Mouse (Mus musculus) layer of hippocampus, adult 9-10 months (tissue): ENCODE data around the gene Sec16a.
"Not testable (repeated sequence)": the region's sequence is repeated elsewhere in the genome, so short reads cannot be mapped to it uniquely, and the experiment has no call there.

Experiments
- DNase-seq: peaks from one replicate; pipeline ENCODE4 v3.0.0; 2022; ENCODE audit warnings: low spot score

The Sec16a gene

GRCm38 (mm10) chr2:26389154-26389690 is 55.8 kb downstream of the Sec16a start, which contains the start of the genes Entr1 and Pmpca:
Entr1 (minus strand) TSS chr2:26389316.
Pmpca (plus strand) TSS chr2:26389339.
- DNase-seq: no peak

- no peak for DNase-seq
Measured at GRCm38 (mm10) chr2:26388682-26389153, 56.3 kb downstream of the Sec16a start.

- DNase-seq: no peak
Measured at GRCm38 (mm10) chr2:26387713-26388112, 57.3 kb downstream of the Sec16a start.

DNA sequence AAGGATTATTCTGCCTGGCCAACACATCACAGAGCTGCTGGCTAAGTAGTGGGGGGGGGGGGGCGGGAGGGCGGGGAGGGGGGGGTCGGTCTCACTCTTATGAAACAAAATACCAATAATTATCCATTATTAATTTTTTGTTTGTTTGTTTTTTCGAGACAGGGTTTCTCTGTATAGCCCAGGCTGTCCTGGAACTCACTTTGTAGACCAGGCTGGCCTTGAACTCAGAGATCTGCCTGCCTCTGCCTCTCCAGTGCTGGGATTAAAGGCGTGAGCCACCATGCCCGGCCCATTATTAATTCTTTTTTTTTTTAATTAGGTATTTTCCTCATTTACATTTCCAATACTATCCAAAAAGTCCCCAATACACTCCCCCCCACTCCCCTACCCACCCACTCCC is 64.1 kb downstream of the Sec16a start:
- not testable (repeated sequence) for DNase-seq

DNA sequence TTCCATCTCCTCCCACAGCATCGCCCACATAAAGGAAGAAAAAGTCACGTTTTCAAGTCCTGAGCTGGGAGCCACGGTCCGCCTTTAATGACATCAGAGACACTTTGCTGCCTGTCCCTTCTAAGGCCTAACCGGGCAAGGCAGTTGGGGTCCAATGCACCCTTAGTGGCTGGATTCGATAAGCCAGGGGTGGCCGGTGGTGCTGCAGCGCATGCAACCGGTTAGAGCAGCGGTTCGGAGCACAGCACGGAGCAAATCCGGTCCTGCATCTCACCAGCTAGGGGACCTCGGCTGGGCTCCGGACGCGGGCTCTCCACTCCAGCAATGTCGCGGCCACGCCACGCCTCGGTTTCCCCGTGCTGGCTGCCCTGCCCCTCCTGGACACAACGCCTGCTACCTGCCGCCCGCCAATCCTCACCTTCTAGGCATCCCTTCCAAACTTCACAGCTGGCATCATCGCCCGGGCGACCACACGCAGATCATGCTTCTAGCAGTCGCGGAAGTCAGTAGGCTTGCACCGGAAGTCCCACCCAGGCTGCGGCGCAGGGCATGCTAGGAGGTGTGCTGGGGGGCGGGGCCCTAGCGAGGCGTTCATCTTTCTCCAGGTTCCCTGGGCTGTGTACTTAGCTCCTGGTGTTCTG is 64.8 kb downstream of the Sec16a start, which contains the start of gene Snapc4:
TSS of gene Snapc4 (minus strand) at position 523 of the 641 bp plus-strand sequence.
- no peak for DNase-seq

DNA sequence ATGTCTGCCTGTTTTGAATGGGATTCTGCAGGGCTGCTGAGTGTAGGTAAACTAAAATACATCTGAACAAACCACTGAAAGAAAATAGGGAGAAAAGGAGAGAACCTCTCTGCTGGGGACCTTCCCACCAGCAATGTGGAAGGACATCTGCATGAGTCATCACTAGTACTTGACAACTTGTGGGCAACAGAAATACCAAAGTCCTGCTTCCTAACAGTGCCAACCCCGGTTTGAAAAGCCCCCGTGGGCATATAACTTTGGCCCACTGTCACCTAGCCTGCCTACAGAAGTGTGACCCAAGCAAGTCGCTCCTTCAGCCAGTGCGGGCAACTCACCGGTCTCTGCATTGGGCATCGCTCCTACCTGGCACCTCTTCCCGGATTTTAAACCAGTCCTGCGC is 72.6 kb downstream of the Sec16a start:
- no peak for DNase-seq

DNA sequence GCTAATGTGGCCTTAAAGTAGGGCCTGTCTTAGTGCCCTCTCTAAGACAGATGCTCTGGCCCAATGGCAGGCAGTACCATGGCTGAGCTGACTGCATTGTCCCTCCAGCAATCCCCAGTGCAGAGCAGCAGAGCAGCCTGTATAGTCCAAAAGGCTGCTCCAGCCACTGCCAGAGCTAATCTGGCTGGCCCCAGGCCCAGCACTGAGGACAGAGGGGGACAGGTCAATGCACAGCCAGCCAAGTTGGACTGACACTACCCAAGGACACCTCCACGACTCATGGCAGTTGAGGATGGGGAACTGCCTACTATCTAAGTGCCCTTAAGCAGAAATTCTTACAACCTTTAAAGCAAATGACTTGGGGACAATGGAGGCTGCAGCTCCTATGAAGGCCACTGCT is 76.4 kb downstream of the Sec16a start:
- DNase-seq: no peak

DNA sequence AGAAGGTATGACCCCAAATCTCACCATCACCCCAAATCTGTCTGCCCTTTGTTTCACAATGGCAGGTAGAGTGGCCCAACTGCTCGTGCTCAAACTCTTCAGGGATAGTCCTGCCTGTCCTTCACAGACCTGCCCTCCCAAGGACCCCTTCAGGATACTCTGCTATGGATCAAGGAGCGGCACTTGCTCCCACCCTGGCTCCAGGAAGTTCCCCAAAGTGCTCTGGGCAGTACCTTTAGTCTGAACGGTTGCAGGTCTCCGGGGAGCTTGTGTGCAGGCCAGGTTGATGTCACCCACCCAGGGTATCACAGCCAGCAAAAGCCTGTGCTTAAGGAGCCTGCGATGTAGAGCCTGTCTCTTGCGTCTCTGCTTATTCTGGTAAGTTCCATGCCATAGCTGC is 77.1 kb downstream of the Sec16a start:
- DNase-seq: no peak

DNA sequence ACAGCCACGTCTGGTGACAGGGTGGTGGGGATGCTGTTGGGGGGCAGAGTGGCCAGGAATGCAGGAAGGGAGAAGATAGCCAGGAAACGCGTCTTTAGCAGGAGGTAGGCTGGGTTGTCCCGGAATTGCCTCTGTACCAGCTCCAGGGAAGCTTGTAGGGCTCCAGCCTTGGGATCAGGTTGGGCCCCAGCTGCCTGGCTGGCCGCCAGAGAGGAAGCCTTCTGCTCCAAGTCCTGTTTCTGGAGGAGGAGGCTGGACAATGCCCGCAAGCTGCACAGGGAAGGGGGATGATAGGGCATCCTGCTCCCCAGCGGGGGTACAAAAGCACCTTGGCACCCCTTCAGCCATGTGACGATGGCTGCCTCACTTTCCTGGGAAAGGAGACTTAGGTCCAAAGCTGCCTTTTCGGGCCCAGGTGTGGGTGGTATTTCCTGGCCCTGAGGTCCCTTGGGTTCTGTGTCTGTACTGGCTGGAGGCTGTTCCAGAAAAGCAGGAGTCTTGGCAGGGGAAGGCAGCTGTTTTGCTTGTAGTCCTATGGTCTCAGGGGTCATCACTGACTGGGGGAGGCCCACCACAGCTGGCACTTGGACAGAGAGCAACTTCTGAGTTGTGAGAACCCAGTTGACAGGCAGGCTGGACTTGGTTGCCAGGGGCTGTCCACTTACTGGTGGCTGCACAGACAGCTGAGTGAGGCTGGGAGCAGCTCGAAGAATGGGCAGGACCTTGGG is 80.1 kb downstream of the Sec16a start:
- DNase-seq: no peak

DNA sequence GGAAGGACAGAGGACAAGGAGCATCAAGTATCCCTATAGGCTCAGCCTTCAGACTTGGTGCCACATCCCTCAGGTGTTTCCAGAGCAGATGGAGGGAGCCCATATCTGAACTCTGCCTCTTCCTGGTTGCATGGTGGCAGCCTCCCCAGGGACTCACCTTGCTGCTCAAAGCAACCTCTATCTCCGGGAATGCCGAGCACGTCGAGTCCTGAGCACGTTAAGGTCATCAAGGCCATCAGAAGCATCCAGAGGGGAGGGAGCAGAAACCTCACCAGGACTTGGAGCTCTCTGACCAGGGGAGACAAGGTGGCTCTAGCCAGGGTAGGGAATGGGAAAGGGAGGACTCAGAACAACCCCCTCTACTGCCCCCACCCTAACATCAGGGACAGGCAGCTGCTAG is 81.5 kb downstream of the Sec16a start:
- no peak for DNase-seq

- DNase-seq: no peak
Measured at GRCm38 (mm10) chr2:26362991-26363390, 82.0 kb downstream of the Sec16a start.

DNA sequence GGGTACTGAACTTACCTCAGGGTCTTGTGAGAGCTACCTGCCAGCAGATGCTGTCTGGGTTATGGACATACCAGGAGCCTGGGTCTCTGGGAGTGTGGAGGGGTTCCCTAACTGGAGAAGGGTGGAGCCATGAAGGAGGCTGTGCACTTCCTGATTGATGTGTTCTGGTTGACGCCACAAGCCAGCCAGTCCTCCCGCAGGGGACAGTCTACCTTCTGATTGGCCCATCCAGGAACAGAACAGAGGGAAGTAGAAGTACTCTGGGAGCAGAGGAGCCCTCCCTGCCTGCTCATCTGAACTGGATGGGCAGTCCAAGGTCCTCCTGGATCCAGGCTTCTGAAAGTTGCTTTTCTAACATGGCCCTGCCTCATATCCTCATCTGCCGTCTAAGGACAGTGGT is 84.2 kb downstream of the Sec16a start, which contains the start of gene Card9:
TSS of gene Card9 (minus strand) at position 147 of the 400 bp plus-strand sequence.
- DNase-seq: no peak

GRCm38 (mm10) chr2:26359983-26360382 is 85.0 kb downstream of the Sec16a start:
- DNase-seq: no peak
